Mouse (Mus musculus): ENCODE measurements around the gene Fam178b.
"Not testable (repeated sequence)": the region's sequence is repeated elsewhere in the genome, so short reads cannot be mapped to it uniquely, and the experiment has no call there.

Gene Fam178b

GRCm38 (mm10) chr1:36672648-36673350 is 10.2 kb downstream of the Fam178b start:
- DNase-seq (ENCODE audit: low spot score): no peak

GRCm38 (mm10) chr1:36671260-36671659 is 11.7 kb downstream of the Fam178b start:
- DNase-seq (ENCODE audit: low spot score): no peak

- DNase-seq (ENCODE audit: low spot score): no peak
These were observed 12.7 kb downstream of the Fam178b start for GRCm38 (mm10) chr1:36670256-36670655.

GRCm38 (mm10) chr1:36668007-36668406 is 15.0 kb downstream of the Fam178b start:
- not testable (repeated sequence) for DNase-seq (ENCODE audit: low spot score)

- DNase-seq (ENCODE audit: low spot score): no peak
These were observed 17.0 kb downstream of the Fam178b start for GRCm38 (mm10) chr1:36665934-36666333.

GRCm38 (mm10) chr1:36665165-36665723 is 17.7 kb downstream of the Fam178b start:
- DNase-seq (ENCODE audit: low spot score): no peak

- DNase-seq (ENCODE audit: low spot score): no peak
These were observed 18.5 kb downstream of the Fam178b start for GRCm38 (mm10) chr1:36664457-36664856.

GRCm38 (mm10) chr1:36658621-36659399 is 24.2 kb downstream of the Fam178b start:
- DNase-seq (ENCODE audit: low spot score): no peak

- DNase-seq (ENCODE audit: low spot score): no peak
These were observed 25.1 kb downstream of the Fam178b start for GRCm38 (mm10) chr1:36657658-36658415.

GRCm38 (mm10) chr1:36656233-36656632 is 26.8 kb downstream of the Fam178b start:
- DNase-seq (ENCODE audit: low spot score): no peak

GRCm38 (mm10) chr1:36655039-36655438 is 27.9 kb downstream of the Fam178b start:
- DNase-seq (ENCODE audit: low spot score): no peak

GRCm38 (mm10) chr1:36647631-36648030 is 35.4 kb downstream of the Fam178b start:
- no peak for DNase-seq (ENCODE audit: low spot score)

- no peak for DNase-seq (ENCODE audit: low spot score)
These were observed 36.7 kb downstream of the Fam178b start for GRCm38 (mm10) chr1:36646285-36646684.

- no peak for DNase-seq (ENCODE audit: low spot score)
These were observed 38.4 kb downstream of the Fam178b start for GRCm38 (mm10) chr1:36644615-36645007.

GRCm38 (mm10) chr1:36643957-36644614 is 38.9 kb downstream of the Fam178b start:
- no peak for DNase-seq (ENCODE audit: low spot score)

GRCm38 (mm10) chr1:36635826-36636485 is 47.0 kb downstream of the Fam178b start:
- DNase-seq (ENCODE audit: low spot score): no peak

GRCm38 (mm10) chr1:36634940-36635339 is 48.0 kb downstream of the Fam178b start:
- no peak for DNase-seq (ENCODE audit: low spot score)

- DNase-seq (ENCODE audit: low spot score): no peak
These were observed 49.1 kb downstream of the Fam178b start for GRCm38 (mm10) chr1:36633920-36634319.

GRCm38 (mm10) chr1:36632846-36633245 is 50.1 kb downstream of the Fam178b start:
- DNase-seq (ENCODE audit: low spot score): no peak

GRCm38 (mm10) chr1:36632090-36632489 is 50.9 kb downstream of the Fam178b start:
- no peak for DNase-seq (ENCODE audit: low spot score)

GRCm38 (mm10) chr1:36631391-36631790 is 51.6 kb downstream of the Fam178b start:
- no peak for DNase-seq (ENCODE audit: low spot score)

All from urinary bladder, postnatal 10 days (tissue).